Mouse (Mus musculus): ENCODE data around the gene Ncam1.

GRCm38 (mm10) chr9:49814442-49814841 lies 15.7 kb upstream of the Ncam1 start:
- TF ChIP-seq POLR2A (IDR thresholded peaks at IDR 0.05; ENCODE audit: low read depth, low read length) = no peak
- TF ChIP-seq CTCF (IDR thresholded peaks at IDR 0.05; ENCODE audit: extremely low read depth, insufficient read depth, insufficient read length, insufficient replicate concordance) = no peak

Data from spleen, adult 2 months (tissue).